Mouse (Mus musculus): ENCODE data around the gene Speg.

Speg gene

DNA sequence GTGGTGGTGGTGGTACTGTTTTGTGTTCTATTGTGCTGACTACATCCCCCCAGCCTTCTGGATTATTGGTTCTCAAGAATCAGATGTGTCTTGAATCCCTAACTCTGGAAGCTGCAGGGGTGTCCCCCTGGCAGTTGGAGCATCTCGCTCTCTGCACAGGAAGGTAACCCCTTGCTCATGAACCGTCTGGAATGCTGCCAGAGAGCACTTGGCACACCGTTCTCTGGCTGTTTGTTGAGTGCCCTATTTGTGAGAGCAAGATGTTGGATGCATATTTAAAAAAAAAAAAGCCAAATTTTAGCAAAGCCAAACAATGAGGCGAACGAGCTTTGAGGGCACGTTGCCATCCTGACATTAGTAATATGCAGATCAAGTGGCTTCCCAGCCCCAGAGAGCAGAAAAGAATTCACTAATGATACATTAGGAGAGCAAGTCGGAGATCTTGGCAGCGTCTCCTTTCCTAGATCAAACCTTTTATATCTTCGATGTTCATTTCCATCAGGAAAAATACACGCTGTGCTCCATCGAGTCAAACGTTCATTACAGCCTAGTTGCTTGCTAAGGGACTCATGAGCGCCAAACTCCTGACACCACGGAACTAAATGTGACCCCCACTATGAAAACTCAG lies 9.5 kb upstream of the Speg start:
- DNase-seq, result no peak

DNA sequence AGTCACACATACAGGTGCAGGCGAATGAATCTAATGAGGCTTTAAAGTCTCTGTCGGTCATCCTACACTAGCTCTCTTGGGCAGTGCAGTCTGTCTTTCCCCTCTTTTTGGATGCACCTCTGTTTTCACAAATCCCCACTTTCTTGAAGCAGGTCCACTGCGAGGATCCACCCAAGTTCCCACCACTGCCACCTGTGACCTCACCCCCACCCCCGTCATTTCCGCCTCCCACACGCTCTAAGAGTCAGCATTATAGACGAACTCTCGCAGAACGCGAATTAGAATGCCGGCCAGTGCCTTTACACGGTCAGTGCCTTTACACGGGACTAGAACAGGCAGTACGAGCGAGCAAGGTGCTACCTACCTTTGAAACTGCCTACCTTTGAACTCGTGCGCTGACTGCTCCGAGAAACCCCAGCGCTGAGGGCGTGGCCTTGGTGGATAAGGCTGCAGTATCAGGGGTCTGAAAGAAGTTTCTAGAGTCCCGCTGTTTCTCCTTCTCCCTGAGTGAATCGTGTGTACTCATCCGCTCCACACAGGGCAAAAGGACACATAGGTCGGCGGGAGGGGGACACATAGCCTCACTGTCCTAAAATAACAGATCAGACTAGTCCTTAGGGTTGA lies 5.6 kb upstream of the Speg start:
- DNase-seq, result peak in 1 of 2 experiments; percentile 52

DNA sequence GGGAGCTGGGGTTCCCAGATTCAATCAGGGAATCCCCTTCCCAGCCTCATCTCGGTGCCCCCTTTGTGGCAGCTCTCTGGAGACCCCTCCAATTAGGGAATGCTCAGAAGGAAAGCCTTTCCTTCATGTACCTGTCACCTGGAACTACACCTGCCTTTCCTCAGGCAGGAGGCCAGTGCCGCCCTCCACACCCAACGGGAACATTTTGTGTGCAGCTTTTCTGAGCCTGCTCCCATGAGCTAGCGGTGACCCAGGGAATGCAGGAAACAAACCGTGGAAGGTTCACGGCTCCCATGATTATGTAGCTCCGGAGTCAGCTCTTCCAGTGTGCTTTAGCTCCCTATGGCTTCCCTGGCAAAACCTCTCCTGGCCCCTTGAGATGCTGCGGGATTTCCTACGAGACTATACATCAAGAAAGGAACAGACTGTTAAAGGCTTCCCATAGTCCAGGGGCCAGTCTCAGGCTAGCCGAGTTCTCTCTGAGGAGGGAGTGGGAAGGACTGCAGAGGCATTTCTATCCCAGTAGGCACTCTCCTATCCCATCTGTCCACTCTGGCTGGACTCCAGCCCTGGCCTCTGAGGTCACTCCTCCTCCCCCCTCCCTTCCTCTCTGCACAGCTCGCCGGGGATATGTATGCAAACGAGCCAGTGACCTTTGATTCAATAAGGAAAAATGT lies 5.0 kb upstream of the Speg start:
- peak; percentile 74 to 77 for DNase-seq

DNA sequence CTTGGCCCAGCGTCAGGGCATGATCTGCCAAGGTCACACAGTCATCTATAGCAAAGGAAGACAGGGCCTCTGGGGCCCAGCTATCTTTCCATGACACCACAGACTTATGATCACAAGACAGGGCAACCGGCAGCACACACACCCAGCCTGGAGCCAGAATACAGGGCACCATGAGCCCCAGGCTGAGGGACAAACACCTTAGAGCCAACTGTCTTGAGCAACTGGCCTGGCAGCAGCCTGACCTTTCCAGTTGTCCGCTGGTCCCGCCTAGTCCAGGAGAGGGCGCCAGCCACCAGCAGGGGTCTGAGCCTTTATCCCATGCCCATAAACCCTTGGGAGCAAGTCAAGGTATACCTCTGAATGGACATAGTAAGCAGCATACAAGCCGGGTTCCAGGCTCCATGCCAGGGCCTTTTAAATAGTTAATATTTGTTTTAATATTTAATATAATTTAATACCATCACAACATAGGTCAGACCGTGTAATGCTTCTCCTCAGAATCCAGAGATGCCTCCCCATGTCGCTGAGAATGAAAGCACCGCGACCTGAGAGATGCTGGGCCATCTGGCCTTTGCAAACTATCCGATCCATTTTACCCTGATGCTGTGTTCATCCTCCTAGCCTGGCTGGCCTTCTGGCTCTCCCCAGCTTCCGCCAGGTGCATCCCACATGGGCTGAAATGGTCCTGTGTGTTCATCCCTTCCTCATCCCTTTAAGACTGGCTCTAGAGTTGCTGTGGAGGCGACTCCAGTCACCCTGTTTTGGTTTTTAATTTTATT lies 3.6 kb upstream of the Speg start:
- DNase-seq, result peak; percentile 24 to 68

DNA sequence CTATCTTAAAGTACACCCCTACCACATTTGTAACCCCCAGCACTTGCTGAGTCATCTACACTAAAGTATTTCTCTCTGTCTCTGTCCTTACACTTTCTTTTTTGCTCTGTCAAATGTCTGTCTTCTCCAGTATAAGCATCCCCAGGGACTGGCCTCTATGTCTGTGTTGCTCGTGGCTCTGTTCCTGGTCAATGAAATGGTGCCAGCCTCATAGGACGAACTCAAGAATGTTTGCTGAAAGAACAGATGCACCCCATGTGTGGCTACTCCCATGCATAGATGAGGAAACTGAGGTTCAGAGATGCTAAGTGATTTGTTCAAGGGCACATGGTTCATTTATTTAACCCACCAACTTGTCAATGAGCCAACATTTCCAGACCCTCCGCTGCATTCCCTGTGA lies 2.6 kb upstream of the Speg start:
- DNase-seq, result no peak

DNA sequence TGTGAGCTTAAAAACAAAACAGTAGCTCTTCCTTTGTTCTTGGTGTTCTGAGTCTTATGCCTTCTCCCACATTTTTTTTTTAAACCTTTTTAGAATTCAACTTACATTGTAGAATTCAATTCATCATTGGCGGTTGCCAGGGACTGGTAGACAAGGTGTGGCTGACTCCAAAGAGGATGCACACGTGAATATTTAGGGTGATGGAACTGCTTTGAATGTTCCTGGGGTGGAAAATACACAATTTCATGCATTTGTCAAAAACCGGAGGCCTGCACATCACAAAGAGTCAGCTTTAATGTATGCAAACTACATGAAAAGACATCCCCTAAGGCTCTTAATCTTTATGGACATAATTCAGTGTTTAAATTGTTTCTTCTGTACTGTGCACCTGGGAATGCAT lies 1.8 kb upstream of the Speg start:
- no peak for DNase-seq

DNA sequence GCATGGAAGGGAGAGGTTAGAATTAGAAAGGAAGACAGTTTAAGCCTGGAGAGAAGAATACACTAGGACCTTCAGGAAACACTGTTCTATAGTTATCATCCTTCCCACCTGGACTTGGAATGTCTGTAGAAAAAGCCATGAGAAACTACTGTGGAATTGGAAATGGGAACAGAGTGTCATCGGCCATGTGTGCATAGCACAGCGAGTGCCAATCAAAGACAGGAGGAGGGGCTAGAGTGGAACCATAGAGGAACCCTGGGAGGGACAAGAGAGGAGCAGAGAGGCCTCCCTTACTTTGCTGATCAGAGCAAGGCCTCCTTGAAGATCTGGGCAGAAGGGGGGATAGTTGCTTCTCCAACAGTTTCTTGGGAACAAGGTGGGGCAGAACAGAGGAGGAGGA lies 4.1 kb downstream of the Speg start:
- no peak for DNase-seq

DNA sequence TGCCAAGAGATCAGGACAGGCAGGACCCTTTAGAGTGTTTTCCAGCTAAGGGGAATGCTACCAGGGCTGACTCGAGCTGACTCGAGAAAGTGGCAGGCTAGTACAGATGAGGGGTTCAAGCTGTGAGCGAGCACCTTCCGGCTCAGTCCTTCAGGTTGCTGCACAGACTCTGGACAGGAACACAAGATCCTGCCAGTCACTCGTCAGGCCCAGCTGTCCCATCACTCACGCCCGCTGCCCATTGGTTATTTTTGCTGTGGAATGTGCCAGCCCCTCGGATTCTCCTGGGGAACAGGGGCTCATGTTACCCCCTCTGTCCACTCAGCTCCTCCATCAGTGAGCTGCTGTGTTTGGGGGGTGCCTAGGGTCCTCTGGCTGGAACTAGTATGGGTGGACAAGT lies 4.8 kb downstream of the Speg start:
- DNase-seq, result no peak

DNA sequence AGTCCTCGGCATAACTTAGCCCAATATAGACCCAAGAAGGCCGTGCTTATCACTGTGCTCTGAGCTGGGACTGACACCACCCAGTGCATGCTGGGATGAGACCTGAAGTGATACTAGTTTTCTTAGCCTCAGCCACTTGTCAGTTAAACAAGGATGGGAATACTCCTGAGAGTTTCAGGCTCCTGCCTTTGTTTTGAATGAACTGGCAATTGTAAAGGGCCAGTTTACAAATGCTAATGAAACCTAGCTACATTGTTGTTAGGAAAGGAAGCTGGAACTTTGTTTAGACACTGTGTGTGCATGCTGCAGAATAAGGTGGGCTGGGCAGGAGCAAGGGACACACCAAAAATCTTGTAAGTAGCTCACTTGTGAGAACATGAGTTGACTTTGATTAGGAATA lies 5.9 kb downstream of the Speg start:
- DNase-seq, result no peak

DNA sequence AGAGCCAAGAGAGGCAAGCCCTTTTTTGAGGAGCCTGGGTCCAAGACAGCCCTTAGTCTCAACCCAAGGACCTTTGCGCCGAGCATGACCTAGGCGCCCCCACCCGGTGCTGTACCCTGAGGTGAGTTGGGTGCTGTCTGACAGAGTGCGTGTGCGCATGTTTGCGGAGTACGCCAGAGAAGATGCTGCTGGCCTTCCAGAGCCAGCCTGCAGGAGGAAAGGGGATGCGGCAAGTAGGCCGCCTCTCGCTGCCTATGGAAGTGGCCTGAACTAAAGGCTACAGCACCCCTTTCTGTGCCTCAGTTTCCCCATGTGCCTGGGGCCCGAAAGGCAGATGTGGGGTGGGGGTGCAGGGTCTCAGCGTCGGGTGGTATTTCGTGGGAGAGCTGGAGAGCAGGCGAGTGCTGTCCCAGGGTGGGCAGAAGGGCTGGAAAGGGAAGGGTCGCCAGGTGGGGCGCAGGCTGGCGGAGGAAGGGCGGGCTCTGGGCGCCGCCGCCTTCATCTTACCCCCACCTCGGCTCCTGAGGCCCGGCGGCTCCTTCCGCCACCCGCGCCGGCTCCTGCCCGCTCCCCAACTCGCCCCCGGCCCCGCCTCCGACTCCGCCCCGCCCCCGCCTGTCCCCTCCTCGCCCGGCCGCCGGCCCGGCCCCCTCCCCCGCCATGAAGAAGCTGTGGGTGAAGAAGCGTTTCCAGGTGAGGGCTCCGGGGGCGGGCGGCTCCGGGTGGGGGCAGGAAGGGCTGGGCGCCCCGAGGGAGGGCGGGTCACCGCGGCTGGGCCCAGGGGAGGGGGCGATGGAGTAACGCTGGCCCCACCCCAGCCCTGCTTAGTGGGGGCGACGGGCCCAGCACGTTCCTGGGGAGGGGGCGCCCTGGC lies 6.6 kb downstream of the Speg start:
- DNase-seq, result peak; percentile 35 to 70

DNA sequence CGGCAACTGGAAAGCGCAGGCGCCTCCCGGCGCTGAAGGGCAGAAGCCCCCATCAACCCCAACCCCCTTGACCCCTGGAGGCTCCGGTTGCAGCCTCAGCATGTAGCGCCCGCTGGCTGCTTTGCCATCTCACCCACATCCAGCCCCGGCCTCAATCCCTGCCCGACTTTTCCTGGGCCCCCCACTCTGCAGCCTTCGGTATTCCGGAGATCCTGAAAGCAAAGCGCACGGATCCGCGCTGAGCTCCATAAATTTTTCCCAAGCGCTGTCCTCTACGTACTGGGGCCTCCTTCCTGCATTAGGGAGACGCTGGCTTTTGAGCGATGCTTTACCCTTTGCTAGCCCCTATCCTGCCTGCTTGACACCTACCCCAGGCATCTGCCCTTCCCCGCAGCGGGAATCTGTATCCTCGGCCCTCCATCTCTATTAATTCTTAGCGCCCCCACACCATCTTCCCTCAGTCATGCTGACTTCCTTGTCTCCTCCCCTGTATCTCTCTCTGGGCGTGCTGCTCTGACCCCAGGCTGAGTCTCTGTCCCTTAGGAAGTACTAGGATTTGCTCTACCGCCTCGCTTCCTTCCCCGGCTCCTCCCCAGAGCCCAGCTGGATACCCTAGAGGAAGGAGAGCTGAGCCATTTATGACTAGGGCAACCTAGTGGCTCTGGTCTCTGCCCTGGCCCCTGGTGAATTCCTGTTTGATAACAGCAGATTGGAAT lies 7.4 kb downstream of the Speg start:
- peak; percentile 34 to 39 for DNase-seq

DNA sequence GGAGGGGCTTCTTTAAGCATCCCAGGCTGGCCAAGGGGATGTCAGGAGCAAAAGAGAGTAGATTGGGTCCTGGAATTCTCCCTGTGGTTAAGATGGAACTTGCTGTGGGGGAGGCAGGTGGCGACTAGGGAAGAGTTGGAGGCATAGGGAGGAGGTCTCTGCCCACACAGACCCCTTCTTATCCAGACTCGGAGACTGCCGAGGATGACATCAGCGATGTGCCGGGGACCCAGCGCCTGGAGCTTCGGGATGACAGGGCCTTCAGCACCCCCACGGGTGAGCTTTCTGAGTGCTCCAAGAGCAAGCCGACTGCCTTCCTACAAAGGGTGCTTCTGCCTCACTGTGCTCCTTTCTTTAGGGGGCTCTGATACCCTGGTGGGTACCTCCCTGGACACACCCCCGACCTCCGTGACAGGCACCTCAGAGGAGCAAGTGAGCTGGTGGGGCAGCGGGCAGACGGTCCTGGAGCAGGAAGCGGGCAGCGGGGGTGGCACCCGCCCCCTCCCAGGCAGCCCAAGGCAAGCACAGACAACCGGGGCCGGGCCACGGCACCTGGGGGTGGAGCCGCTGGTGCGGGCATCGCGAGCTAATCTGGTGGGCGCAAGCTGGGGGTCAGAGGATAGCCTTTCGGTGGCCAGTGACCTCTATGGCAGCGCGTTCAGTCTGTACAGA lies 9.5 kb downstream of the Speg start:
- no peak for DNase-seq

DNA sequence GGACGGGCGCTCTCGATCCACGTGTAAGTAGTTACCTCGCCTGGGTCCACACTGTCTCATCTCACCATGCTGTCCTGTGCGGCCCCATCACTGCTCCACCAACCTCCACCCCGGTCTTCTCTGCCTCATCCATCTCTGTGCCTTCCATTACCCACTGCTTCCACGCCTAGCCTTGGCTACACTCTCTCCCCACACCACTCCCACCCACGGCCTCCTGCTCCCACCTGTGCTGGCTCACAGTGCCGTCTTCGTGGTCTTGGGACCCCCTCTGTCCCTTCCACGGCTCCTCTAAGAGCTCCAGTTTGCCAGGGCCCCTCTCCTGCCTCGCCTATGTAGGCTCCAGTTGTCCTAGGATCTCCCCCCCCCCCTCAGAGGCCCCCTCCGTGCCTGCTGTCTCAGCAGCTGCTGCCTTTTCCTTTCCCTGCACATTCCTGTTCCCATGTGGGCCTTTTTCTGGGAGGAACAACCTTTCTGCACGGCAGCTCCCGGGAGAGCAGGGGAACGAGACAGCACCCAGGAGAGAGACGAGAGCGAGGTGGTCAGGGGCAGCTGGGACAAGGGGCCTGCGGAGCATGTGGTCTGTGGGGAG lies 10.1 kb downstream of the Speg start:
- DNase-seq, result no peak

DNA sequence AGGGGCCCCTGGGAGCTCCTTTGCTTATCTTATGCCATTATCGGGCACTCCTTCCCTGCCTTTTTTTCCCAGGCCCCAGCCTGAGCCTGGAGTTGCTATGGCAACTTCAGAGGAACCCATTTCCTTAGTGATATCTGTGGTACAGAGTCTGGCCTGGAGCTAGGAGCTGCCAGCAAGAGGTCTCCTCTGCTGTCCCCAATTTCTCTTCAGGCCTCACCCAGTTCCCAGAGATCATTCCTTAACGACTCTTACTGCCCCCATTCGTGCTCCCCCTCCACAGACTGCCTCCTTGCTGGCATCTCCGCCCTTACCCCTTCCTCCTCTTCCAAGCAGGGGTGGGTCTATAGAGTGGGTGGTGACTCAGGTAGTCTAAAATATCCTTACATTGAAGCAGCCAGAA lies 11.1 kb downstream of the Speg start:
- no peak for DNase-seq

DNA sequence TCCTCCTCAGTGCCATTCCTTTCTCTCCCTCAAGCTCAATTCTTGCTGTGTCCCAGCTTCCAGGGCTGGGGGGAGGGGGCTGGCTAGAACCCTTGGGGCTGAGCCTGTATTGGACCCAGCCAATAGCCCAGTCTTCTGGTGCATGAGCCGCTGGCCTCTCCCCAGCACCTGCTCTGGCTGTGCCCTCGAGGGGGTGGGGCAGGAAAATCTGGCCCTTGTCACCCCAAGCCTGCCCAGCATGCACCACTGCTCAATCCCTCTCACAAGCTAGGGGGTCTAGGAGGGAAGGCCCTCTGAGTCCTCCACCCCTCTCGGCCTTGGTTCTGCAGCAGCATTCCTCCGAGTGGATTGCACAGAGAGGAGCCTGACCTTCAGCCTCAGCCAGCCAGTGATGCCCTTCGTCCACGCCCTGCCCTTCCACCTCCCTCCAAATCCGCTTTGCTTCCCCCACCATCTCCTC lies 12.4 kb downstream of the Speg start:
- DNase-seq, result no peak

DNA sequence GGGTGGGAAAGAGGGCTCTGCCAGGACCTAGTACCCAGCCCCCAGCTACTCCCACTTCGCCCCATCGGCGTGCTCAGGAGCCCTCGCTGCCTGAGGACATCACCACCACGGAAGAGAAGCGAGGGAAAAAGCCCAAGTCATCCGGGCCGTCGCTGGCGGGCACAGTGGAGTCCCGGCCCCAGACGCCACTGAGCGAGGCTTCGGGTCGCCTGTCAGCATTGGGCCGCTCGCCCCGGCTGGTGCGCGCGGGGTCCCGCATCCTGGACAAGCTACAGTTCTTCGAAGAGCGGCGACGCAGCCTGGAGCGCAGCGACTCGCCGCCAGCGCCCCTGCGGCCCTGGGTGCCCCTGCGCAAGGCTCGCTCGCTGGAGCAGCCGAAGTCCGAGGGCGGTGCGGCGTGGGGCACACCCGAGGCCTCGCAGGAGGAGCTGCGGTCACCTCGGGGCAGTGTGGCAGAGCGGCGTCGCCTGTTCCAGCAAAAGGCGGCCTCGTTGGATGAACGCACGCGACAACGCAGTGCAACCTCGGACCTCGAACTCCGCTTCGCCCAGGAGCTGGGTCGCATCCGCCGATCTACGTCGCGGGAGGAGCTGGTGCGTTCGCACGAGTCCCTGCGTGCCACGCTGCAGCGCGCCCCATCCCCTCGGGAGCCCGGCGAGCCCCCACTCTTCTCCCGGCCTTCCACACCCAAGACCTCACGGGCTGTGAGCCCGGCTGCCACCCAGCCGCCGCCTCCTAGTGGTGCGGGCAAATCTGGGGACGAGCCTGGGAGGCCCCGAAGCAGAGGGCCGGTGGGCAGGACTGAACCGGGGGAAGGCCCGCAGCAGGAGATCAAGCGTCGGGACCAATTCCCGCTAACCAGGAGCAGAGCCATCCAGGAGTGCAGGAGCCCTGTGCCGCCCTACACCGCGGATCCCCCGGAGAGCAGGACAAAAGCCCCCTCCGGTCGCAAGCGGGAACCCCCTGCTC lies 13.1 kb downstream of the Speg start:
- DNase-seq, result peak in 1 of 2 experiments; percentile 11

DNA sequence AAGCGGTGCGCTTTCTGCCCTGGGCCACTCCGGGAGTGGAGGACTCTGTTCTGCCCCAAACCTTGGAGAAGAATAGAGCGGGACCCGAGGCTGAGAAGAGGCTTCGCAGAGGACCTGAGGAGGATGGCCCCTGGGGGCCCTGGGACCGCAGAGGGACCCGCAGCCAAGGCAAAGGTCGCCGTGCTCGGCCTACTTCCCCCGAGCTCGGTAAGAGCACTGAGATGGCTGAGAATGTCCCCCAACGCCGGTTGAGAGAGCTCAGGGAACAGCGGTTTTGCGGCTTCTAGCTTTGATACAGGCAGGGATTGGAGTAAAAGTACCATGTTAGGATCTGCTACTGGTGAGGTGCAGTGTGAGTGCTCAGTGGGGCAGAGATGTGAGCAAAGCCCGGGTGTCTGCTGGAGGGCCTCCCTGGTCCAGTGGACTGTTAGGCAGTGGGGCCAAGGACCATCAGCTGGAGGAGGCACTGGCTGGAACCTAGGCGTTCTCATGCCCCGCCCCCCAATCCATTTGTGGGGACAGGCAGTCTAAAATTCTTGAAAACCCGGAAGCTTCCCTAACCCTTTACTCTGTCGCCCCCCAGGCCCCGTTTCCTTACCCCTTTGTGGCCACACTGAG lies 13.9 kb downstream of the Speg start:
- no peak for DNase-seq

DNA sequence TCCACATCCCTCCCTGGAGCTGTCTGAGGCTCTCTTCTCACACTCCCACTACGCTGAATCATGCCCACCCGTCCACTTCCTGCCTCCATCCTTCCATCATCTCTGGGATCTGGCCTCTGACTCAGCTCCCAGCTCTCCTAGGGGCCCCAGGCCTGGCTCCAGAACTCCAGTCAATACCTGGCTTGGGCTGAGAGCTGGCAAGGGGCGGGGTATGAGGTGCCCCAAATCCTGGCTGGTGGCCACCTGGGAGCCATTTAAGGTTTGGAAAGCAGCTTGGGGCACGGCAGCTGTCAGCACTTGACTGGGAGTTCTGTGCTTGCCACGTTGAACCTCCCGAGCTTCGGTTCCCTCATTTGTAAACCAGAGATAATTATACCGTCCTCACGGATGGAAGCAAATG lies 18.0 kb downstream of the Speg start:
- no peak for DNase-seq

DNA sequence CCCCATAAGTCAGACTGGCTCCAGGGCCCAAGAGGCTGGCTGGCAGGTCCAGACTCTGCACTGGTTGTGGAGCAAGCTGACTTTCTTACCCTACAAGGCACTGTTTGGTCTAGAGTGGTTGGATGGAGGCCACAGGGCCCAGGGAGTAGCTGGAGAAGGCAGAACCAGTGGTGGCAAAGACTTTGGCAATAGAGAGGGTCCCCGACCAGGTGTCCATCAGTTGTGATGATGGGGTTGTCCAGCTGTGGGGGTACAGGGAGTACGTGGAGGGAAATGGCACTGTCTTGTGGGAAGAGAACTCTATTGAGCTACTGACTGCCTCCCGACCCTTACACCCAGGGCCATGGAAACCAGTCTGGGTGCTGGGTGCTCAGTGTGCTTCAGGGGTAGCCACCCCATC lies 18.7 kb downstream of the Speg start:
- no peak for DNase-seq

All from kidney, postnatal 36 days (tissue).